Mouse (Mus musculus) liver, postnatal 0 days (tissue): Measurements from ENCODE around the gene Surf1.

Experiments
- CTCF ChIP-seq: sonication (generic); IDR thresholded peaks from 2 replicates; pipeline ENCODE4 v1.5.1; 2016; ENCODE audit warnings: antibody characterized with exemption, low read depth
- EP300 ChIP-seq: IDR thresholded peaks from 2 replicates; pipeline ENCODE4 v1.6.1; 2016; ENCODE audit warnings: antibody characterized with exemption, low read depth, mild to moderate bottlenecking

- TF ChIP-seq CTCF (no peak), EP300 (no peak)
These were observed 5.2 kb downstream of the Surf1 start for GRCm38 (mm10) chr2:26910994-26911765.
